Mouse (Mus musculus): ENCODE data around the gene Igfals. TPM values are rescaled to one million over a fixed set of nuclear protein-coding genes. Genes with fewer than 3 reads are reported as not detected.

Igfals gene
- total RNA-seq, 2 experiments from 2014 or later: 6.9 TPM

GRCm38 (mm10) chr17:24913984-24914383 lies 48.2 kb downstream of the Igfals start:
- intact Hi-C loops (cut with DNase I): no loop called here
- no peak for DNase-seq (ENCODE audit: low spot score)

GRCm38 (mm10) chr17:24923246-24923645 lies 57.4 kb downstream of the Igfals start:
- no peak for DNase-seq (ENCODE audit: low spot score)
- intact Hi-C loops (cut with DNase I): no loop called here

GRCm38 (mm10) chr17:24929506-24929905 lies 63.7 kb downstream of the Igfals start:
- DNase-seq (ENCODE audit: low spot score): no peak
- intact Hi-C loops (cut with DNase I): no loop called here

Other genes starting within 250 kb of the Igfals start
- gene Tsc2, start 233.4 kb upstream of the Igfals start, total RNA-seq (2021): 100 to 1,000 TPM in 1 of 2 experiments, 10 to 100 TPM in 1; 93.9 to 101 TPM
- gene Nthl1, start 233.3 kb upstream of the Igfals start, total RNA-seq (2021): 1 to 10 TPM; 2.8 to 3.4 TPM
- gene Slc9a3r2, start 215.7 kb upstream of the Igfals start, total RNA-seq (2021): 100 to 1,000 TPM in 1 of 2 experiments, 10 to 100 TPM in 1; 96.0 to 135 TPM
- not detected for gene Npw, start 207.5 kb upstream of the Igfals start, total RNA-seq (2021)
- gene Zfp598, start 196.3 kb upstream of the Igfals start, total RNA-seq (2021): 10 to 100 TPM; 17.5 to 17.9 TPM
- gene Syngr3, start 176.0 kb upstream of the Igfals start, total RNA-seq (2021): not detected
- gene Gfer, start 169.8 kb upstream of the Igfals start, total RNA-seq (2021): 10 to 100 TPM; 21.9 to 22.1 TPM
- gene Noxo1, start 169.8 kb upstream of the Igfals start, total RNA-seq (2021): under 1 TPM; 0.50 to 0.55 TPM
- gene Tbl3, start 158.3 kb upstream of the Igfals start, total RNA-seq (2021): 10 to 100 TPM; 16.0 to 16.9 TPM
- gene Rnf151, start 147.9 kb upstream of the Igfals start, total RNA-seq (2021): not detected
- 100 to 1,000 TPM; 745 to 758 TPM for gene Rps2, start 147.9 kb upstream of the Igfals start, total RNA-seq (2021)
- gene Ndufb10, start 141.5 kb upstream of the Igfals start, total RNA-seq (2021): 1,000 to 10,000 TPM; 1,080 to 1,118 TPM
- 100 to 1,000 TPM; 375 to 390 TPM for gene Rpl3l, start 138.2 kb upstream of the Igfals start, total RNA-seq (2021)
- gene Msrb1, start 129.4 kb upstream of the Igfals start, total RNA-seq (2021): 100 to 1,000 TPM; 191 to 194 TPM
- not detected for gene Hs3st6, start 113.0 kb upstream of the Igfals start, total RNA-seq (2021)
- not detected for gene Meiob, start 61.7 kb upstream of the Igfals start, total RNA-seq (2021)
- 100 to 1,000 TPM in 1 of 2 experiments, 10 to 100 TPM in 1; 97.1 to 108 TPM for gene Hagh, start 25.9 kb upstream of the Igfals start, total RNA-seq (2021)
- gene Fahd1, start 15.6 kb upstream of the Igfals start, total RNA-seq (2021): 10 to 100 TPM; 88.1 to 88.6 TPM
- gene Nubp2, start 20.4 kb downstream of the Igfals start, total RNA-seq (2021): 10 to 100 TPM; 18.2 to 19.4 TPM
- 10 to 100 TPM; 33.4 to 36.3 TPM for gene Spsb3, start 20.6 kb downstream of the Igfals start, total RNA-seq (2021)
- 10 to 100 TPM; 17.8 to 19.9 TPM for gene Eme2, start 29.1 kb downstream of the Igfals start, total RNA-seq (2021)
- gene Mrps34, start 29.1 kb downstream of the Igfals start, total RNA-seq (2021): 100 to 1,000 TPM; 110 to 111 TPM
- 10 to 100 TPM; 33.9 to 35.6 TPM for gene Nme3, start 30.5 kb downstream of the Igfals start, total RNA-seq (2021)
- 10 to 100 TPM; 65.1 to 70.2 TPM for gene Mapk8ip3, start 71.0 kb downstream of the Igfals start, total RNA-seq (2021)
- 1 to 10 TPM; 8.4 to 8.6 TPM for gene Jpt2, start 94.7 kb downstream of the Igfals start, total RNA-seq (2021)
- gene Cramp1l, start 149.8 kb downstream of the Igfals start, total RNA-seq (2021): 10 to 100 TPM; 10.8 to 13.3 TPM
- gene Ift140, start 150.1 kb downstream of the Igfals start, total RNA-seq (2021): 1 to 10 TPM; 4.9 to 6.6 TPM
- gene Tmem204, start 217.6 kb downstream of the Igfals start, total RNA-seq (2021): 10 to 100 TPM; 34.5 to 41.7 TPM
- 10 to 100 TPM; 10.8 to 12.2 TPM for gene Telo2, start 250.0 kb downstream of the Igfals start, total RNA-seq (2021)